Comparison of ENCODE assay signal across 13 mouse cellular contexts in the genomic region with DNA sequence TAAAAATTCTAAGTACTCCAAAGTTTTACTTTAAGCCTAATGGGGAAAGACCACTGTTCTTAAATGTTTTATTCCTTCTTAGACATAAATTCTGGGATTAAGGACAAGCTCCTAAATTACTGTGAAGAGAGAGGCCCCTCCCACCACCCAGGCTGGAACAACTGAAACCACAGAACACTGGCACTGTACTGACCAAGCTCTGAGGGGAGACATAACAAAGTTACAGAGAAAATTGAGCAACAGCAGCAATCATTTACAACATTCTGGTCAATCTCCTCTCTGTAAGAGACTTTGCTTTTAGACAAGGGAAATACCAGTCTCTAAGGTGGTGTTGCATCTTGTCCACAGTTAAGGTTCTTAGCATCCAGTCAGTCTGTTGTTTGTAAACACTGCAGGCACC. TPM values are rescaled to one million over a fixed set of nuclear protein-coding genes. Genes with fewer than 3 reads are reported as not detected.
DNase-seq lines count a peak whose midpoint lies in the region; ATAC-seq and TF ChIP-seq lines count a peak whose summit lies in the region.
"Had no signal": no experiment of that assay in that cellular context is flagged by ENCODE, and none has a peak within 500 bp of the region (broad histone marks: within the 10 kb centered on the region; RNA-seq: fewer than 3 reads in every experiment).

No protein-coding gene starts in this region.

- H3K79me2 ChIP-seq in liver, adult 2 months (ENCODE audit: control insufficient read depth, insufficient read depth, low read length) = peaks cover 52% of the 10 kb centered on the region

- DNase-seq in adrenal gland, adult 2 months = peak; percentile 49
- DNase-seq in adrenal gland, adult 18-20 months (ENCODE audit: low spot score in 2 of 2) = no peak
- DNase-seq in liver, adult 2 months (ENCODE audit: extremely low read depth, low read depth, low spot score) = peak; percentile 91
- no peak for DNase-seq in liver
- no peak for DNase-seq in liver, embryonic 13.5 days
- DNase-seq in layer of hippocampus, adult 8-10 months (ENCODE audit: low spot score in 2 of 2) = no peak
- DNase-seq: cerebellum, postnatal 25 days; gastrocnemius, postnatal 14 days; layer of hippocampus, adult 9-11 months; spleen, adult 18-20 months had no signal

- H3K36me3 ChIP-seq in liver, adult 2 months (ENCODE audit: control insufficient read depth, insufficient read depth, low read length) = no peaks in the 10 kb centered on the region
- H3K36me3 ChIP-seq in liver, embryonic 13.5 days = no peaks in the 10 kb centered on the region
- no peaks in the 10 kb centered on the region for H3K36me3 ChIP-seq in forebrain, embryonic 16.5 days (ENCODE audit: control insufficient read depth, insufficient read depth)

- no peak overlapping the region for H3K4me3 ChIP-seq in liver, adult 2 months (ENCODE audit: insufficient read depth, low read depth, low read length)
- no peak overlapping the region for H3K4me3 ChIP-seq in bone marrow macrophage, adult 2 months (ENCODE audit: insufficient read depth, low read length)
- no peak overlapping the region for H3K4me3 ChIP-seq in liver, embryonic 13.5 days (replicated peaks)
- H3K4me3 ChIP-seq in forebrain, embryonic 16.5 days (replicated peaks; ENCODE audit: low read length) = no peak overlapping the region

- H3K27ac ChIP-seq in liver, adult 2 months (replicated peaks; ENCODE audit: insufficient read depth, low read depth, low read length) = peak overlapping the region; percentile 92
- H3K27ac ChIP-seq in bone marrow macrophage, adult 2 months (ENCODE audit: insufficient read depth, low read depth, low read length) = peak overlapping the region; percentile 24; the same call in 1 of the 2 replicates
- peak overlapping the region; percentile 65 for H3K27ac ChIP-seq in liver, embryonic 13.5 days
- no peak overlapping the region for H3K27ac ChIP-seq in forebrain, embryonic 16.5 days (ENCODE audit: low read length)

- TF ChIP-seq POLR2A in liver, adult 2 months (IDR thresholded peaks at IDR 0.05; ENCODE audit: extremely low read depth, insufficient read depth, low read length) = no peak
- TF ChIP-seq POLR2A in bone marrow macrophage, adult 2 months (IDR thresholded peaks at IDR 0.05; ENCODE audit: borderline replicate concordance, low read depth, low read length) = no peak

- no peaks in the 10 kb centered on the region for H3K9me3 ChIP-seq in liver, embryonic 13.5 days (replicated peaks)
- no peaks in the 10 kb centered on the region for H3K9me3 ChIP-seq in forebrain, embryonic 16.5 days (ENCODE audit: control insufficient read depth, low read length)

- H3K27me3 ChIP-seq in liver, adult 2 months (ENCODE audit: control insufficient read depth, insufficient read depth, low read length) = no peaks in the 10 kb centered on the region
- H3K27me3 ChIP-seq in liver, embryonic 13.5 days = no peaks in the 10 kb centered on the region
- H3K27me3 ChIP-seq in forebrain, embryonic 16.5 days (replicated peaks; ENCODE audit: control insufficient read depth, insufficient read depth, low read length) = no peaks in the 10 kb centered on the region

- peaks cover 32% of the 10 kb centered on the region for H3K4me1 ChIP-seq in liver, adult 2 months (ENCODE audit: control insufficient read depth, insufficient read depth, low read length)
- H3K4me1 ChIP-seq in bone marrow macrophage, adult 2 months (ENCODE audit: control insufficient read depth, insufficient read depth, low read length) = peaks cover 50% of the 10 kb centered on the region
- peaks cover 77% of the 10 kb centered on the region for H3K4me1 ChIP-seq in liver, embryonic 13.5 days (replicated peaks)
- peaks cover 29% of the 10 kb centered on the region for H3K4me1 ChIP-seq in forebrain, embryonic 16.5 days (replicated peaks; ENCODE audit: control insufficient read depth, insufficient read depth, low read length)

- H3K4me2 ChIP-seq in liver, embryonic 13.5 days = peak overlapping the region; percentile 26
- H3K4me2 ChIP-seq in forebrain, embryonic 16.5 days (ENCODE audit: low read length) = no peak overlapping the region
- H3K4me2 ChIP-seq: lung, embryonic 14.5 days had no signal

- 0 out of 2 replicates have a peak overlapping the region, but pooled peaks have one; percentile 44 for H3K9ac ChIP-seq in liver, adult 2 months (ENCODE audit: low read depth, low read length)
- H3K9ac ChIP-seq in liver, embryonic 13.5 days = peak overlapping the region; percentile 23; the same call in 1 of the 2 replicates
- no peak overlapping the region for H3K9ac ChIP-seq in forebrain, embryonic 16.5 days (replicated peaks; ENCODE audit: low read depth, low read length)
- H3K9ac ChIP-seq: lung, embryonic 14.5 days had no signal

- no peak for ATAC-seq in liver, embryonic 13.5 days (ENCODE audit: low read depth)
- no peak for ATAC-seq in forebrain, embryonic 16.5 days

- TF ChIP-seq CTCF in liver, adult 2 months (IDR thresholded peaks at IDR 0.05; ENCODE audit: low read depth, low read length) = no peak
- no peak for TF ChIP-seq CTCF in bone marrow macrophage, adult 2 months (IDR thresholded peaks at IDR 0.05; ENCODE audit: low read depth, low read length)

RNA-seq across cellular contexts. Expression of a gene that starts 4.2 kb away (rescaled TPM):
- total RNA-seq in adrenal gland, adult 2 months (2021) = 10 to 100 TPM; 61.5 to 91.7 TPM
- 38.8 and 52.7 TPM in 2 replicates for polyA plus RNA-seq in adrenal gland, adult 2 months (2012; rRNA removed)
- 10 to 100 TPM; 68.4 to 76.3 TPM for total RNA-seq in adrenal gland, adult 18-20 months (2021)
- 25.1 and 38.6 TPM in 2 replicates for total RNA-seq in liver, adult 2 months (2014; rRNA removed)
- polyA plus RNA-seq in liver, adult 2 months (2012; rRNA removed) = 23.8 and 25.9 TPM in 2 replicates
- polyA plus RNA-seq in bone marrow macrophage, adult 2 months (2012; ENCODE audit: insufficient read depth, insufficient read length, missing spikeins) = 48.7 and 51.2 TPM in 2 replicates
- polyA plus RNA-seq in liver, embryonic 13.5 days (2015; fragmentation: Nextera tagmentation; extraction: Ambion mirVana) = 24.2 and 33.2 TPM in 2 replicates
- 10 to 100 TPM; 61.9 to 71.9 (median 68.0) TPM for total RNA-seq in layer of hippocampus, adult 8-10 months (2022)
- 131 and 145 TPM in 2 replicates for polyA plus RNA-seq in forebrain, embryonic 16.5 days (2015; fragmentation: Nextera tagmentation; extraction: Ambion mirVana)

RNA-seq across cellular contexts. Expression of a gene that starts 23.0 kb away (rescaled TPM):
- total RNA-seq in adrenal gland, adult 2 months (2021) = 10 to 100 TPM; 29.2 to 41.5 TPM
- 28.3 and 31.1 TPM in 2 replicates for polyA plus RNA-seq in adrenal gland, adult 2 months (2012; rRNA removed)
- 10 to 100 TPM; 30.6 to 35.9 TPM for total RNA-seq in adrenal gland, adult 18-20 months (2021)
- total RNA-seq in liver, adult 2 months (2014; rRNA removed) = 11.1 and 11.2 TPM in 2 replicates
- polyA plus RNA-seq in liver, adult 2 months (2012; rRNA removed) = 8.7 and 13.4 TPM in 2 replicates
- polyA plus RNA-seq in bone marrow macrophage, adult 2 months (2012; ENCODE audit: insufficient read depth, insufficient read length, missing spikeins) = 20.4 TPM in 2 replicates
- polyA plus RNA-seq in liver, embryonic 13.5 days (2015; fragmentation: Nextera tagmentation; extraction: Ambion mirVana) = 53.6 and 59.5 TPM in 2 replicates
- 10 to 100 TPM; 30.4 to 34.8 (median 33.5) TPM for total RNA-seq in layer of hippocampus, adult 8-10 months (2022)
- polyA plus RNA-seq in forebrain, embryonic 16.5 days (2015; fragmentation: Nextera tagmentation; extraction: Ambion mirVana) = 41.0 and 45.0 TPM in 2 replicates

Comparison
In these comparisons a context has a peak if more than half of its experiments do, and no peak if none do; other contexts are left out.
1. DNase-seq: peak in adrenal gland, adult 2 months (single experiment) and liver, adult 2 months (single experiment); none in adrenal gland, adult 18-20 months (0 of 2), liver (single experiment), liver, embryonic 13.5 days (single experiment) and layer of hippocampus, adult 8-10 months (0 of 2).